Mouse (Mus musculus): ENCODE results near the gene Fhl2.
A peak's percentile ranks its signal among the peaks of the same experiment; 100 is the strongest.

Fhl2 gene

DNA sequence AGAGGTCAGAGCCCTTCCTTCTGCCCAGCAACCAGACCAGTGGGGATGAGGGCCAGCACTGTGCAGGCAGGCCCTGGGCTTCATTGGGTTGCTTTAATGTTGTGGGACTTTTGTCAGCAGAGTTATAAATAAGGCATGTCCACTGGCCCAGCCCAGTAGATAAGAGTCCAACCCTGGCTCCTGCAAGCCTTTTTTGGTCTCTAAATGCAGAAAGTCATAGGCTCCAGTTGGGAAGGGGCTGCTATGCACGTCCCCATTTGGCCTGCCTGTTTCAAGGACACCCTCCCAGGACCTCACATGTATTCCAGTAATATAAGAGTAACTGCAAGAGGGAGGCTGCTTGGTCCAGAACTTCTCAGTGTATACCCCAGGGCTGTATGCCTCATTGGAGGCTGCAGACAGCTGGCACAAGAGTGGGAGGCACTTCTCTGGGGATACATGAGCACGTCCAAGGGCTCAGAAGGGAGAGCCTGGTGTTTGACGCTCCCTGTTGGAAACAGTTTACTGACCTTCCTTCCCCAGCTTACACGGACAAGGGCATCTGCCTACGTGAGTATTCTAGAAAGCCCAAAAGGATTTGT is at the start of gene Fhl2:
TSS of gene Fhl2 (minus strand) at position 324 of the 581 bp plus-strand sequence.
- no peak for DNase-seq (ENCODE audit: low read depth, low spot score)

- peak; percentile 66 for DNase-seq (ENCODE audit: low read depth, low spot score)
Measured at GRCm38 (mm10) chr1:43245014-43245413, 48.2 kb upstream of the Fhl2 start.

DNA sequence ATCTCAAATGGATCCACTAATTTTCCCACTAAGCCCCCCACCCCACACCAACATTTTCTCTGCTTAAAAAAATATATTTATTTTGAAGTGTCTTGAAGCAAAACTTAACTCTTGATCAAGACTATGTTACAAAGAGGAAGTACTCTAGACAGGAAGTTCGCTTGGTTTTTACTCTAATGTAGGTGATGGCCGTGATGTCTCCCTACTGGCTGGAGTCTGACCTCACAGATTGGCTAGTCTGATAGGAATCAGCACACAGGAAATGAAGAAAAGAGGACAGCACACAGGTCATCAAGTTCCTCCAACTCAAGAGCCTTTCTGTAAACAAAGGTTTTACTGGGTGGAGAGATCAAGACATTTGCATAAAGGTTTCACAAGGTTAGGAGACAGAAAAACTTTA is 44.4 kb upstream of the Fhl2 start:
- DNase-seq (ENCODE audit: low read depth, low spot score), result no peak

DNA sequence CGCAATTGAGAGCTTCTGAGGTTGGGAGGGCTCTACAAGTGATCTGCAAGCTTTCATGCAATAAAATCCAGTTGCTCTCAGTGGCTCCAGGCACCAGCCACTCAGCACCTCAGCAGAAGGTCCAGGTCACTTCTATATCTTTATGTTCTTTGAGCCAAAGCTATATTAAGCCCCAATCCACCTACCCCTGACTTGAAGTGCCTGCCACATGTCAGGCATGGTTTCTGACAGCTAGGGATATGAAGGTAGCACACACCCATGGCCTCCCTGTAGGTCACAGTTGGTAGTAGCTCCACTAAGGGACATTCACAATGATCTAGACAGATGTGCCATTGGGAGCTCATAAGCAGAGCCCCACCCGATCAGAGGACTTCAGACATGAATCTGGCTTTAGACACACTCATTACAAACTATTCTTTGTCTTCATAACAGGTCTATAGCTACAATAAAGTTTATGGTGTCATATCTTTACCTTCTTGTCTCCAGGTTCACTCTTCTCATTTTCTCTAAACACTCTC is 43.1 kb upstream of the Fhl2 start:
- no peak for DNase-seq (ENCODE audit: low read depth, low spot score)

- no peak for DNase-seq (ENCODE audit: low read depth, low spot score)
Measured at GRCm38 (mm10) chr1:43238471-43238870, 41.7 kb upstream of the Fhl2 start.

DNA sequence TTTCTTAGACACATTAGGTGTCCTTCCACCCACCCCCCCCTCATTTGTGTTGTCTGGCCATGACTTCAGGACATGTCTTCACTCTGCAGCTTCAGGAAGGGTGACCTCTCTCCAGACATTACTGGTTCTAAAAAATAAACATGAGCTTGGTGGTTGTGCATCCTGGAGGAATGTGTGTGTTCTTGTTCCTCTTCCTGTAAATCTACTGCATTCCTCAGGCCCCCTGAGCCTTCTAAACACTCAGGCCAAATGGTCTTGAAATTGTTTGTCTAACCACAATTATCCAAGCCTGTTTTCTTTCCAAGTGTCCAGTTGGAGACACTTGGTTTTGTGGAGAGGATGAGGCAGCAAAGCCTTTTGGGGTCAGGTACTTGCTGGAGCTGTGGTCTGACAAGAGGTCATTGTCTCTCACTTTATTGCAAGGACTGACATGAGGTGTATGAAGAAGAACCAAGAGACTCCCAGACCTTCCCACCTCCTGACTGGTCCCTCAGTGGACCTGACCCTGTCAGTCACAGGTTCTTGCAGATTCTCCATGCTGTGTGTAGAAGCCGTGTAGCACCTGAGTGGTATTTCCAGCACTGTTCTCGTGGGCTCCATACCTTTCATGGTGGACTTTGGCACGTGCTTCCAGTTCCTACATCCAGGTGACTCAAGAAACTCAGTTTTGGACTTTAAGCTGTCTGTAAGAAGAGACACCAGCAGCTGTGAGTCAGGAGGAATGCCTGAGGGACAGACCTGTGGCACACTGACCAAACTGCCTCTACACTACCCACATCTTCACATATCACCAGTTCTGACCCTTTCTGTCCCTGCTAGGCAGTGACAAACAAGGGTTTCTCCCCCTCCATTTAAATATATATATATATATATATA is 40.8 kb upstream of the Fhl2 start:
- no peak for DNase-seq (ENCODE audit: low read depth, low spot score)

GRCm38 (mm10) chr1:43225531-43226151 is 28.9 kb upstream of the Fhl2 start:
- DNase-seq (ENCODE audit: low read depth, low spot score), result no peak

- no peak for DNase-seq (ENCODE audit: low read depth, low spot score)
Measured at GRCm38 (mm10) chr1:43224943-43225342, 28.2 kb upstream of the Fhl2 start.

- DNase-seq (ENCODE audit: low read depth, low spot score), result no peak
Measured at GRCm38 (mm10) chr1:43224171-43224570, 27.4 kb upstream of the Fhl2 start.

- DNase-seq (ENCODE audit: low read depth, low spot score), result peak; percentile 29
Measured at GRCm38 (mm10) chr1:43223097-43223496, 26.3 kb upstream of the Fhl2 start.

DNA sequence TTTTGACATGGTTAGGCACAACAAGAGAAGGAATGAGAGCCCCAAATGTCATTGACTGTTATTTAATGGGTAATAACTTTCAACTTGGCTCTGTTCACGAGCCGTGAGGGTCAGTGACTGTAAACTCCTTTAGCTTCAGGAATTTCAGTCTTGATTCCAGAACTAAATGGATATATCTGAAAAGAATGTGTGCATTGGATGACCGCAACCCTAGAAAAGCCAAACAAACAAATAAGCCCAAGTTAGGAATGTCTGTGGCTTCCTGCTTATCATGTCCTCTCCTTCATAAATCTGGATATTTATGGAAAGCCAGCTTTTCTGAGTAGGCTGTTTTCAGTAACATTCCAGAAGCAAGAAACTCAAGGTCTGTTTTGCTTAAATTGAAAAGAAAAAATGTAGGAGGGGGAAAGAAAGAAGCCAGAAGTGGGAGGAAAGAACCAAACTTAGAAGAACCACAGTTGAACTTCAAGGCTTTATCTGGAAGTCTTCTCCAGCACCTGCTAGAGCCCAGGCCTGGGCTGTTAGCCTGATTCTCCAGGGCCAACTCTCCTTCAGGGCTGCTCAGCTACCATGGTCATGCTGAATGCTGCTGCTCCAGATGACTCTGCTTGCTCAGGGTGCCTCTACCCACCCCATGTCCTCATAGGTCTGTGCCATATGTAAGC is 21.4 kb upstream of the Fhl2 start:
- DNase-seq (ENCODE audit: low read depth, low spot score), result no peak

GRCm38 (mm10) chr1:43215601-43216000 is 18.8 kb upstream of the Fhl2 start:
- no peak for DNase-seq (ENCODE audit: low read depth, low spot score)

DNA sequence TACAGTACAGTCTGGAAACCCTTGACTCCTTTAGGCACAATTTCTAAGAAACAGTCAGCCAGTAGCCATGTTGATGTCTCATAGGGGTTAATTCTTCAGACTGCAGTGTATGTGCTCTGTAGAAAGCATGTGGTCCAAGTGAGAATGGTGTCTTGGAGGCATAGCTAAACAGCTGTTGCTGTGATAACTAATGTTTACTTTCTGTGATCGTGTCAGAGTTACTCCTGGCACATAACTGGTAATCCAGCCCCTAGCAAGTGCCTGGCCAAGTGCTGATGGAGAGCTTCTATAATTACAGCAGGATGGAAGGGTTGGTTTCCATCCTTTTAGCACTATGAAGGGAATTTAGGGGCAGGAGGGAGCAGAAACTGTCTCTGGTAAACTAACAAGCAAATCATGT is 14.5 kb upstream of the Fhl2 start:
- DNase-seq (ENCODE audit: low read depth, low spot score), result peak; percentile 65

- no peak for DNase-seq (ENCODE audit: low read depth, low spot score)
Measured at GRCm38 (mm10) chr1:43210285-43210684, 13.5 kb upstream of the Fhl2 start.

- no peak for DNase-seq (ENCODE audit: low read depth, low spot score)
Measured at GRCm38 (mm10) chr1:43207147-43207546, 10.4 kb upstream of the Fhl2 start.

- DNase-seq (ENCODE audit: low read depth, low spot score), result no peak
Measured at GRCm38 (mm10) chr1:43203282-43203681, 6.5 kb upstream of the Fhl2 start.

DNA sequence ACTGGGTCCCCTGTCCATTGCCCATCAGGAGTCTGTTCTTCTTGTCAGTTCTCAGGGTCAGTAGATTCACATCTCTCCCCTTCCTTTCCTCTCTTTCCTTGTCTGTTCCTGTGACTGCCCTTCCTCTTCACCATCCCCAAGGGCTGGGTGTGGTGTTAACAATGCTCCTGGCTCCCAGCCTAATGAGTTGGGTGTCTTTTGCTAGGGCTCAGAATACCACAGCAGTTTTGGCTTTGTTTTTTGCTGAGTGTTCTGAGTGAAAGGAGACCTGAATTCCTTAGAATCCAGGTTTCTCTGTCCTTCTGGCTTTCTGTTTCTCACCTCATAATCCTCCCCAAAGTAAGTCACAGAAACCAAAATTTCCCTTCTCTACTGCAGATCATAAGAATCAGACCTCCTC is 5.4 kb upstream of the Fhl2 start:
- DNase-seq (ENCODE audit: low read depth, low spot score), result no peak

DNA sequence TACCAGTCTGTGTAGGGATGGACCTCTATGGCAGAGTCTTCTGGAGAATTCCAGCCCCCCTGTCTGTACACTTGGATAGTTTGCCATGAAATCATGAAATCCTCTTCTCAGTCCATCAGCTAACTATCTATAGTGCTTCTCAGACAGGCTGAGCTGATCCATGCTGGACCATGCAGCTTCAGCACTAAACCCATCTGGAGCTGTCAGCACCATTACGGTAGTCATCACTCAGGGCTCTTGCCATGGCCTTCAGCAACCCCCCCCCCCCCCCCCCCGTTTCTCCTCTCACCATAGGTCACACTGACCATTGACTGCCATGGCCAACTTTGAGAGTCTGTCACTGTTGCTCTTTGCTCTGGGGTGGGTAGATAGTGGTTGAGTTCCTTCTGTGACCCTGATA is 5.0 kb upstream of the Fhl2 start:
- no peak for DNase-seq (ENCODE audit: low read depth, low spot score)

- DNase-seq (ENCODE audit: low read depth, low spot score), result no peak
Measured at GRCm38 (mm10) chr1:43199867-43200240, 3.1 kb upstream of the Fhl2 start.

- no peak for DNase-seq (ENCODE audit: low read depth, low spot score)
Measured at GRCm38 (mm10) chr1:43199210-43199866, 2.6 kb upstream of the Fhl2 start.

DNA sequence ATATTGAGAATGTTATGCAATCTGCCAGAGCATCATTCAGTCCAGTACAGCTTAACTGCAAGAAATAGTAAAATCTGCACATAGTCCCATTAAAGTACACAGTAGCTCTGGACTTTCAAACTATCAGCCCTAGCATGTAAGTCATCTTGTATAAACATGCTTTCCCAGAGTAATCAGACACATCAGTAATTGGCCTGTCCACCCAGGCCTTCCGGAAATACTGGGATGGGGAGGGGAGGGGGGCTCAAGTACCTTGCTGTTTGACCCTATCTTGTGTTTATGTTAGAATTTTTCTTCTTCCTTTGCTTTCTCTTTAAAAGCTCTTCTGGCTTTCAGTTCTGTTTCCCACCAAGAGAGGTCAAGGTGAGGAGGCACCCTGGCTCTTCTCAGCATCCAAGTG is 725 bp downstream of the Fhl2 start:
- no peak for DNase-seq (ENCODE audit: low read depth, low spot score)

GRCm38 (mm10) chr1:43193423-43193822 is 3.4 kb downstream of the Fhl2 start:
- DNase-seq (ENCODE audit: low read depth, low spot score), result no peak
